Mouse (Mus musculus): Measurements from ENCODE around the gene Csmd2. TPM values are rescaled to one million over a fixed set of nuclear protein-coding genes. Genes with fewer than 3 reads are reported as not detected.

Gene Csmd2
- polyA plus RNA-seq, 1 experiment from 2014 or later, result 0.07 TPM

DNA sequence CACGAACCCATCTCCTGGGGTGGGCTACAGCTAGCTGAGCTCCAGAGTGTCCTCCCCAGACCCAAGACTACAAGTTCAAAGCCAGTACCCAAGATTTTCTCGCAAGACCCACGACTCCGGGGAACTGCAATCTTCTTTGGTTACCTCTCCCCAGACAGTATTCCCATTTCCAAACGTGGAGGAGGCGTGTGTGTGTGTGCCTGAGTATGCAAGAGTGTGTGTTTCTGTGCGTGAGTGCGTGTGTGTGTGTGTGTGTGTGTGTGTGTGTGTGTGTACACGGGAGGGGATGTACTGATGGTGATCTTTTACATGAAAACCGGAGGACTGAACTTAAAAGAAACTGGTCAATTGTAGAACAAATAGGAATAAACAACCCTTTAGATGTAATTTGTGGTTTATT is 387 bp upstream of the Csmd2 start:
- no peaks in the 10 kb centered on the region for H3K36me3 ChIP-seq
- H3K9me3 ChIP-seq (replicated peaks), result no peaks in the 10 kb centered on the region
- H3K4me2 ChIP-seq, result no peak overlapping the region
- WGBS (ENCODE audit: insufficient replicate concordance), result 6% methylated on average over 10 of the region's 10 CpGs
- H3K4me3 ChIP-seq, result no peak overlapping the region
- no peaks in the 10 kb centered on the region for H3K4me1 ChIP-seq
- ATAC-seq, result no peak
- no peak overlapping the region for H3K27ac ChIP-seq
- no peak overlapping the region for H3K9ac ChIP-seq
- peaks cover 70% of the 10 kb centered on the region for H3K27me3 ChIP-seq (replicated peaks)

DNA sequence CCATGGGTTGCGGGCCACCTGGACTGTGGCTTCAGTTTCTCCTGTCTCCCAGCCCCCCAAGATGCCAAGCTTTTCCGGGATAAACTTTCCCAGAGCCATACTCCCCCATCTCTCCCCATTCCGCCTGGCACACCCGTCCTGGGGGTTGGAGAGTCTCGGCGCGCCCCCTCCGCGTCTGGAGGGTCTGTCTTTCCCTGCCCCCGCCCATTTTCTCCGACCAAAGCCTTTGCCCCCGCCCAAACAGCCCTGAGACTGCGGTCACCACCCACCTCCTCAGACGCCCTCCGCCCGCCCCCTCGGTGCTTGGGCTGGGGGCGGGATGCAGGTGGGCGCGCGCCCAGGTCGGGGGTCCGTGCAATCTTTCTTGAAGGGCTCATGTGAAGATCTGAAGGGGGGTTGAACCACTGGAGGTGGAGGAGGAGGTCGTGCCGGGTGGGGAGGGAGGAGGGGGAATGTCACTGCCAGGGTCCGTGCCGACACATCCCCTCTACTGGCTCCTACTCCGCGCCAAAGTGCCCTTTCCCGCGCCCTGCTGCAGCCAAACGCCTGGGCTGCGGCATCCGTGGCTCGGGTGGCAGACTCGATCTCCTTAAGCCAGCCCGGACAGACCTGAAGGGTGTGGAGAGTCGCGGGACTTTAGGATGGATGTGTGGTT is 996 bp downstream of the Csmd2 start:
- peak overlapping the region; percentile 52; the same call in 1 of the 2 replicates for H3K4me2 ChIP-seq

GRCm38 (mm10) chr4:127989347-127989995 is 1.8 kb downstream of the Csmd2 start:
- no peak overlapping the region for H3K4me2 ChIP-seq
- no peak for ATAC-seq
- 10% methylated on average over 18 of the region's 18 CpGs for WGBS (ENCODE audit: insufficient replicate concordance)
- H3K27ac ChIP-seq, result no peak overlapping the region
- H3K27me3 ChIP-seq (replicated peaks), result peaks cover 67% of the 10 kb centered on the region
- H3K9me3 ChIP-seq (replicated peaks), result no peaks in the 10 kb centered on the region
- no peak overlapping the region for H3K4me3 ChIP-seq
- no peaks in the 10 kb centered on the region for H3K4me1 ChIP-seq
- H3K9ac ChIP-seq, result no peak overlapping the region
- H3K36me3 ChIP-seq, result no peaks in the 10 kb centered on the region

More for the DNA sequence above, 996 bp downstream of the Csmd2 start:
- Histone ChIP-seq H3K9me3 (replicated peaks) (no peaks in the 10 kb centered on the region), H3K4me1 (no peaks in the 10 kb centered on the region), H3K9ac (no peak overlapping the region), H3K36me3 (no peaks in the 10 kb centered on the region), H3K27ac (no peak overlapping the region), H3K4me3 (no peak overlapping the region; the same call in 1 of the 2 replicates), H3K27me3 (replicated peaks) (peaks cover 70% of the 10 kb centered on the region)
- no peak for ATAC-seq
- WGBS (ENCODE audit: insufficient replicate concordance), result 4% methylated on average over 39 of the region's 39 CpGs

DNA sequence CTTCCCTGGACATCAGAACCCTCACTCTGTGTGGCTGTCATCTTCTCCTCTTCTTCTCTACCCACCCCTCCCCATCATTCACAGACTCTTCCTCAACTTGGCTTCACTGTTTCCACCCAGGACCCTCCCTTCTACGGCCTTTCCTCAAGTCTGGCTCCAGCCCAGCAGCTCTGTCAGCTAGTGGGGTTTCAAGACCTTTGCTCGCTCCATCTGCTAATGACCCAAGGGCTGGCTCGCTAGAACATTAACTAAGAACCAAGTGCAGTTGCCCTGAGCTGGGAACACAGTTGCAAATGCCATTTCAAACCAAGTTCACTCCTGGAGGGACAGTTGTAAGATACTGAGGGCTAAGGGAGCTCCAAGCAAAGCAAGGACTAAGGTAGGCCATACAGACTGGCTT is 11.6 kb downstream of the Csmd2 start:
- WGBS (ENCODE audit: insufficient replicate concordance), result 59% methylated on average over 3 of the region's 3 CpGs
- H3K4me3 ChIP-seq, result no peak overlapping the region
- H3K9ac ChIP-seq, result no peak overlapping the region
- H3K36me3 ChIP-seq, result no peaks in the 10 kb centered on the region
- no peak overlapping the region for H3K4me2 ChIP-seq
- no peak overlapping the region for H3K27ac ChIP-seq
- no peaks in the 10 kb centered on the region for H3K4me1 ChIP-seq
- no peaks in the 10 kb centered on the region for H3K27me3 ChIP-seq (replicated peaks)
- no peak for ATAC-seq
- no peaks in the 10 kb centered on the region for H3K9me3 ChIP-seq (replicated peaks)

- H3K27me3 ChIP-seq (replicated peaks), result no peaks in the 10 kb centered on the region
- H3K4me2 ChIP-seq, result no peak overlapping the region
- H3K9ac ChIP-seq, result no peak overlapping the region
- H3K9me3 ChIP-seq (replicated peaks), result no peaks in the 10 kb centered on the region
- H3K4me3 ChIP-seq, result no peak overlapping the region
- 36% methylated on average over 4 of the region's 4 CpGs for WGBS (ENCODE audit: insufficient replicate concordance)
- no peak overlapping the region for H3K27ac ChIP-seq
- H3K4me1 ChIP-seq, result no peaks in the 10 kb centered on the region
- no peak for ATAC-seq
- H3K36me3 ChIP-seq, result no peaks in the 10 kb centered on the region
These were observed 15.0 kb downstream of the Csmd2 start for GRCm38 (mm10) chr4:128002638-128003101.

DNA sequence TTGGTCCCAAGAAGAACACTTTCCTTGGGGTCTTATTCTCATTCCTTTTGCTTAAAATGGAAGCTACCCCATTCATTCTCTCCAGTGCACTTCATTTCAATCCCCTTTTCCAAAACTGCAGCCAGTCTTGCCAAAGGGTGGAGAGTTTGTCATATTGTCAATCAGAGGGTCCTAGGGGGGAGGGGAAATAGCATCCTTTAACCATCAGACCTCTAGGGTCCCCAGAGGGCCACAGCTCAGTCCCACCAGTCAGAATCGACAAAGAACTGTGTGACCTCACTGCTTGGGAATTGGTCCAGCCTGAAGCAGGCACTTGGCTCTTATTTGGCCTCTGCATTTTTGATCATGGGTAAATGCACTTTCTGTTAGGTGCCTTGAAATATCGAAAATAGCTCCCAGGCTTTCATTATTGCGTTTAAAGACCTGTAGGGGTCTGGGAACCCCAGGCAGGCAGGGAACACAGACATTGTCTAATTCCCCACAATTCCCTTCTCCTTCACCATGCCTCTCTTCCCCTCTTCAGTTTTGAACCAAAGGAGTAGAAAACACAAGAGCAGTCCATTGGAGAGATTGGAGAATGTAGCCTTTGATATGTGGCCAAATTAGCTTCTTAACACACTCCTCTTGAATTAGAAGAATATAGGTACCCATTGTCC is 17.3 kb downstream of the Csmd2 start:
- ATAC-seq, result no peak
- Histone ChIP-seq H3K36me3 (no peaks in the 10 kb centered on the region), H3K4me1 (no peaks in the 10 kb centered on the region), H3K4me3 (no peak overlapping the region), H3K27me3 (replicated peaks) (no peaks in the 10 kb centered on the region), H3K9ac (no peak overlapping the region), H3K9me3 (replicated peaks) (no peaks in the 10 kb centered on the region), H3K27ac (no peak overlapping the region), H3K4me2 (no peak overlapping the region)
- WGBS (ENCODE audit: insufficient replicate concordance), result 56% methylated on average over 3 of the region's 3 CpGs

DNA sequence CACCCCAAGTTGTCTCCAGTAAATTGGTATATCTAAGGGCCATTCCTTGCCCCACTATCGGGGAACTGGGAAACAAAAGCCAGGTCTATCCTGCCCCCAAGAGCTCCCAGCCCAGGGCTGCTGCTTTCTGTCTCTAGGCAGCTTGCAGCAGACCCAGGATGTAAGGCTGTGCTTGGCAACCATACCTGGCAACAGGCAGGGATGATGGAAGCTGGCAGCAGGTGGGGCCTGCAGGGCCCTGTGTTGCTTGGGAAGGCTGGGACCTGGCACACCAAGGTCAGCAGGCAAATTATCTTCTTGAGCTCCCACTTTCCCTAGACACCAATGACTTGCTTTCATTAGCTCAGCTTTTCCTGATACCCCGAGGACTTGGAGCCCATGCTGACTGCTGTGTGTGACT is 31.8 kb downstream of the Csmd2 start:
- no peaks in the 10 kb centered on the region for H3K36me3 ChIP-seq
- no peak overlapping the region for H3K27ac ChIP-seq
- H3K4me3 ChIP-seq, result no peak overlapping the region
- H3K9me3 ChIP-seq (replicated peaks), result no peaks in the 10 kb centered on the region
- no peak overlapping the region for H3K9ac ChIP-seq
- H3K27me3 ChIP-seq (replicated peaks), result no peaks in the 10 kb centered on the region
- H3K4me2 ChIP-seq, result no peak overlapping the region
- ATAC-seq, result no peak
- WGBS (ENCODE audit: insufficient replicate concordance), result 54% methylated on average over 2 of the region's 2 CpGs
- H3K4me1 ChIP-seq, result no peaks in the 10 kb centered on the region

GRCm38 (mm10) chr4:128028294-128028693 is 40.6 kb downstream of the Csmd2 start:
- no peak for ATAC-seq
- Histone ChIP-seq H3K9ac (no peak overlapping the region), H3K4me2 (no peak overlapping the region), H3K4me3 (no peak overlapping the region), H3K36me3 (no peaks in the 10 kb centered on the region), H3K9me3 (replicated peaks) (no peaks in the 10 kb centered on the region), H3K4me1 (no peaks in the 10 kb centered on the region), H3K27ac (no peak overlapping the region), H3K27me3 (replicated peaks) (no peaks in the 10 kb centered on the region)
- 62% methylated on average over 1 of the region's 1 CpGs for WGBS (ENCODE audit: insufficient replicate concordance)

- WGBS (ENCODE audit: insufficient replicate concordance), result 60% methylated on average over 4 of the region's 4 CpGs
- Histone ChIP-seq H3K4me1 (no peaks in the 10 kb centered on the region), H3K27ac (no peak overlapping the region), H3K4me2 (no peak overlapping the region), H3K27me3 (replicated peaks) (no peaks in the 10 kb centered on the region), H3K9me3 (replicated peaks) (peaks cover 11% of the 10 kb centered on the region), H3K9ac (no peak overlapping the region), H3K36me3 (no peaks in the 10 kb centered on the region), H3K4me3 (no peak overlapping the region)
- no peak for ATAC-seq
These were observed 54.2 kb downstream of the Csmd2 start for GRCm38 (mm10) chr4:128041901-128042300.

GRCm38 (mm10) chr4:128042626-128043025 is 55.0 kb downstream of the Csmd2 start:
- no peaks in the 10 kb centered on the region for H3K27me3 ChIP-seq (replicated peaks)
- ATAC-seq, result no peak
- H3K36me3 ChIP-seq, result no peaks in the 10 kb centered on the region
- no peak overlapping the region for H3K4me3 ChIP-seq
- H3K27ac ChIP-seq, result no peak overlapping the region
- H3K4me1 ChIP-seq, result no peaks in the 10 kb centered on the region
- H3K4me2 ChIP-seq, result no peak overlapping the region
- peaks cover 11% of the 10 kb centered on the region for H3K9me3 ChIP-seq (replicated peaks)
- H3K9ac ChIP-seq, result no peak overlapping the region
- 35% methylated on average over 5 of the region's 5 CpGs for WGBS (ENCODE audit: insufficient replicate concordance)

DNA sequence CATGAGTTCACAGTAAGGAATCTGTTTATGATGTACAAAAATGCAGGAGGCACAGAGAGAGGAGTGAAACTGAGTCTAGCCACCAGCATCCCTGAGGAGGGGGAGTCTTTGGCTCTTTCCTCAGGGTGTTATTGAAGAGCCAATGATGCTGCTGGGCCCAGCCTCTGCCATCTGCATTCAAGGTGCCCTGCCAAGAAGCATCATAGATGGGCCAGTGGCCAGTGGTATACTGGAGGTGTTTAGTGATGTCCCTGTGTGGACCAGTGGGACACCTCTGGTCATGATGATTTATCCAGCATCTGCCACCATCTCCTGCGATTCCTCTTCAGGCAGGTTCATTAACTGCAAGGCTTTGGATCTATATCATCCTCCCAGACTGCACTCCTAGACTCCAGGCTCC is 61.1 kb downstream of the Csmd2 start:
- H3K4me3 ChIP-seq, result no peak overlapping the region
- no peaks in the 10 kb centered on the region for H3K4me1 ChIP-seq
- H3K4me2 ChIP-seq, result no peak overlapping the region
- WGBS (ENCODE audit: insufficient replicate concordance), result 61% methylated on average over 1 of the region's 1 CpGs
- no peaks in the 10 kb centered on the region for H3K27me3 ChIP-seq (replicated peaks)
- H3K9ac ChIP-seq, result no peak overlapping the region
- H3K27ac ChIP-seq, result no peak overlapping the region
- H3K9me3 ChIP-seq (replicated peaks), result 0 out of 2 replicates have a peak, but pooled peaks cover 18% of the 10 kb centered on the region
- H3K36me3 ChIP-seq, result no peaks in the 10 kb centered on the region
- no peak for ATAC-seq

GRCm38 (mm10) chr4:128052701-128053100 is 65.0 kb downstream of the Csmd2 start:
- no peaks in the 10 kb centered on the region for H3K36me3 ChIP-seq
- ATAC-seq, result no peak
- 62% methylated on average over 8 of the region's 8 CpGs for WGBS (ENCODE audit: insufficient replicate concordance)

More at GRCm38 (mm10) chr4:128052701-128053100, 65.0 kb downstream of the Csmd2 start:
- no peak overlapping the region for H3K4me2 ChIP-seq
- H3K9ac ChIP-seq, result no peak overlapping the region
- H3K4me1 ChIP-seq, result no peaks in the 10 kb centered on the region
- H3K27ac ChIP-seq, result no peak overlapping the region
- H3K9me3 ChIP-seq (replicated peaks), result 0 out of 2 replicates have a peak, but pooled peaks cover 12% of the 10 kb centered on the region
- H3K4me3 ChIP-seq, result no peak overlapping the region
- H3K27me3 ChIP-seq (replicated peaks), result no peaks in the 10 kb centered on the region

Measured in liver, embryonic 12.5 days (tissue).